Mouse (Mus musculus): Measurements from ENCODE around the gene Mrpl53.
"Not testable (repeated sequence)": the region's sequence is repeated elsewhere in the genome, so short reads cannot be mapped to it uniquely, and the experiment has no call there.

Gene Mrpl53

DNA sequence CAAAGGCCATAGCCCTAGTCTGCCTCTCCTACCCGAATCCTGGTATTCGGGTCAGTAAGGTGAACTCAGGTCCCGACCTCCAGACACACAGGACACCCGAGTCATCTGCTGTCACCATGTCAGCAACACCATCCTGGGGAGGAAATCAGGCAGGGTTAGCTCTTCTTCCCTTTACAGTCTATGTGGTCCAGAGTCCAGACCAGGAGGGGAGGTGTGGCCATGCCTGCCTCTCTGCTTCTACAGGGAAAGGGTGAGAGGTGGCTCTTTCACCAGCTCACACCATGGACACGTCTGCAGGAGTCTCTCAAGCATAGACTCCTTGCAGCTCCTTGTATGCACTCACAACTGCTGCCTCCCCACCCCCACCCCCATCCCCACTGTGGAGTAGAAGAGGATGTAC lies 44.6 kb downstream of the Mrpl53 start:
- no peak for DNase-seq

DNA sequence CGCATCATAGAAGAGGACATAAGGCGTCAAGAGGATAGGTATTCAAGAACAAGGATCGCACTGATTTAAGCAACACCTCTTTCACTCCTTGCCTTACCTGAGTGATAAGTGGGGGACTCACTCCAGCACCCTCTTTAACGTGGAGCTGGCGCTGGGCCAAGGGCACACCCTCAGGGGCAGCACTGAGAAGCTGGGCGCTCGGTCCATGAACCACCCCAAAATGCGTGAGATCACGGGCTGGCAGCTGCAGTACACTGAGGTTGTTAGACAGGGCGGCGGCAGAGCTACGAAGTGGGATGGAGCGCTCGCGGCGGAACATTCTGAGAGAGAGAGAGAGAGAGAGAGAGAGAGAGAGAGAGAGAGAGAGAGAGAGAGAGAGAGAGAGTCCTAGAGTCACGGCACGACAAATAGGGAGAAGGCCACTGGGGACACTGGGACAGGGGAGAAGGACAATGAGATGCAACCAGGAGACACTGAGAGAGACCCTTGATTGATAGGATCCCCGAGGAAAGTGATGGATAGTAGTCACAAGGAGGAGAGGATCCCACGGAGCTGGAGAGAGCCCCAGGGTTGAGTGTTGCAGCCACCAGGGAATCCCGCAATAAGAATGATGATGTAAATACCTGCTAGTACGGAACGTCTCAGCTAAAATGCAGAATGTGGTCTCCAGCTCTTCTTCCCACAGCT lies 46.9 kb downstream of the Mrpl53 start:
- peak; percentile 65 for DNase-seq

DNA sequence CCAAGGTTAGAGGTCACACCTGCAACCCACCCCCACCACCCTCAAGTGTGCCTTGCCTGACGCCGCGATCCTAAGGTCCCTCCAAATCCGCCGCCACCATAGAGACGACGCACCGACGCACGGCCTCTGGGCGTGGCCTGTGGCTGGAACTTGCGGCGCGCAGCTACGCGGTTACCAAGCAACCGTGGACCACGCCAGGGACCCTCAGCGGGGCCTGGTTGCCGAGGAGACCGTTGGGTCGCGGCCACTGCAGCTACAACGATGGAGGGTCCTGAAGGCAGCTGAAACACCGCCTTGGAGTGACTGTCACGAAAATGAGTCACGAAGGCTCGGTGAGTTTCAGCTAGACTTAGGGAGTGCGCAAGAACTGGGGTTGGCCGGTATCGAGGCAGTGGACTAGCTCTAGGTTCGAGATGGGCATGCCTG lies 47.4 kb downstream of the Mrpl53 start, which contains the start of the genes Wdr54 and 1700003E16Rik:
Gene Wdr54 (minus strand): TSS at position 139 of the 426 bp plus-strand sequence.
Gene 1700003E16Rik (plus strand): TSS at position 146 of the 426 bp plus-strand sequence.
- peak; percentile 83 for DNase-seq

DNA sequence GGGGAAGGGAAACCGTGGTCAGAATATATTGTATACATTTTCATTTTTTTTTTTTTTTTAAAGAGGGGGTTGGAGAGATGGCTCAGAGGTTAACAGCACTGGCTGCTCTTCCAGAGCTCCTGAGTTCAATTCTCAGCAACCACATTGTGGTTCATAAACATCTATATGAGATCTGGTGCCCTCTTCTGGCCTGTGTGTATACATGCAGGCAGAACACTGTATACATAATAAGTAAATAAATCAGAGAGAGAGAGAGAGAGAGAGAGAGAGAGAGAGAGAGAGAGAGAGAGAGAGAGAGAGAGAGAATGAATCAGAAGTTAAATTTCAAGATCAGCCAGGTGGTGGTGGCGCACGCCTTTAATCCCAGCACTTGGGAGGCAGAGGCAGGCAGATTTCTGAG lies 50.6 kb downstream of the Mrpl53 start:
- DNase-seq = not testable (repeated sequence)
